16 mouse cellular contexts compared by ENCODE assay signal in the genomic region with DNA sequence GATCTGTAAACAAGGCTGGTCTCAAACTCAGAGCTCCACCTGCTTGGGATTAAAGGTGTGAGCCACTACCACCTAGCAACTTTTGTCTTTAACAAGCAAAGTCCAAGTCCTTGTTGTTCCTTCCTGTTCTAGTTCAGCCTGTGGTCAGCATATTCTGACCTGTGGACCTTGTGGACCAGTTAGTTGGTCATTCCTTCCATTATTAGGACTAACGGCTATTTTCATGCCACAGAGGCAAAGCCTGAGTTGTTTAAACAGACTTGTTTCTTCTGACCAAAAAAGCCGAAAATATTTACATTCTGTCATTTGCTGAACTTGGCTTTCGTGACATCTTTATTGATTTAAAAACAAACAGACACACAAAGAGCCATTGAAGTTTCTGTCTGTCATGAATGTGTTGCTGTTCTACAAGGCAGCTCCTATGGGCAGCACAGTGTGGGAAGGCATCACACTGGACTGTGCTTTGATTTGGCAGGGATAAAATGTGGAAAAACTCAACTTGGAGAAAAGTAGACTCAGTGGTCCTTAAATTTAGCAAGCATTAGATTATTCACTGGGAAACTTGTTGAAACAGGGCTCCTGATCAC.
"Had no signal": no experiment of that assay in that cellular context is flagged by ENCODE, and none has a peak within 500 bp of the region (broad histone marks: within the 10 kb centered on the region; RNA-seq: fewer than 3 reads in every experiment).

No protein-coding gene starts in this region.

- H3K9ac ChIP-seq: intestine, embryonic 15.5 days; limb, embryonic 12.5 days; limb, embryonic 15.5 days had no signal

- H3K4me2 ChIP-seq: intestine, embryonic 15.5 days; limb, embryonic 12.5 days; limb, embryonic 15.5 days; midbrain, embryonic 11.5 days had no signal

- DNase-seq: kidney, postnatal 25 days; layer of hippocampus, postnatal 36 days; left cerebral cortex, postnatal 4 days; lung, adult 2 months; lung, postnatal 14 days; lung, postnatal 4 days; midbrain, embryonic 14.5 days; thymus, adult 2 months; thymus, postnatal 14 days; thymus, postnatal 4 days had no signal

- H3K4me1 ChIP-seq: intestine, embryonic 15.5 days; limb, embryonic 12.5 days; limb, embryonic 15.5 days had no signal

- H3K27me3 ChIP-seq: intestine, embryonic 15.5 days; limb, embryonic 12.5 days; limb, embryonic 15.5 days had no signal

- H3K4me3 ChIP-seq: intestine, embryonic 15.5 days; limb, embryonic 12.5 days; limb, embryonic 15.5 days had no signal

- H3K36me3 ChIP-seq: intestine, embryonic 15.5 days; limb, embryonic 12.5 days; limb, embryonic 15.5 days had no signal

- H3K27ac ChIP-seq: intestine, embryonic 15.5 days; kidney, postnatal 0 days; limb, embryonic 12.5 days; limb, embryonic 15.5 days; stomach, postnatal 0 days had no signal

- ATAC-seq: intestine, embryonic 15.5 days had no signal

- H3K9me3 ChIP-seq: intestine, embryonic 15.5 days; limb, embryonic 12.5 days; limb, embryonic 15.5 days had no signal
